Mouse (Mus musculus): ENCODE results near the gene Cyp2t4. TPM values are rescaled to one million over a fixed set of nuclear protein-coding genes. Genes with fewer than 3 reads are reported as not detected.

Gene Cyp2t4
- not detected in 2 replicates for polyA plus RNA-seq (2012; rRNA removed)
- polyA plus RNA-seq (2014; fragmentation: Nextera tagmentation; extraction: Ambion mirVana): not detected in 2 replicates

GRCm38 (mm10) chr7:27153205-27153764 is at the start of gene Cyp2t4:
Cyp2t4 (plus strand) TSS chr7:27153714.
- peak; percentile 33 for DNase-seq (ENCODE audit: low spot score)

GRCm38 (mm10) chr7:27104882-27105281 is 48.6 kb upstream of the Cyp2t4 start:
- no peak for TF ChIP-seq POLR2A (IDR thresholded peaks at IDR 0.05; ENCODE audit: borderline replicate concordance, extremely low read depth, insufficient read depth, insufficient read length)
- Histone ChIP-seq H3K36me3 (ENCODE audit: control insufficient read depth, insufficient read depth, low read length) (no peaks in the 10 kb centered on the region), H3K9ac (ENCODE audit: low read depth, low read length, severe bottlenecking) (no peak overlapping the region), H3K9me3 (ENCODE audit: control insufficient read depth, low read length) (no peaks in the 10 kb centered on the region), H3K27me3 (ENCODE audit: control insufficient read depth, insufficient read depth, low read length) (no peaks in the 10 kb centered on the region), H3K4me3 (replicated peaks; ENCODE audit: low read length) (no peak overlapping the region), H3K4me2 (replicated peaks; ENCODE audit: low read depth, low read length, severe bottlenecking) (0 out of 2 replicates have a peak overlapping the region, but pooled peaks have one; percentile 16), H3K27ac (replicated peaks; ENCODE audit: low read depth, low read length) (0 out of 2 replicates have a peak overlapping the region, but pooled peaks have one; percentile 43), H3K4me1 (ENCODE audit: control insufficient read depth, insufficient read depth, low read length) (no peaks in the 10 kb centered on the region)
- DNase-seq (ENCODE audit: low spot score): peak; percentile 38
- 13% methylated on average over 5 of the region's 5 CpGs for WGBS
- peak; percentile 41; the same call in 1 of the 2 replicates for ATAC-seq (ENCODE audit: low FRiP score, low read depth)

More at GRCm38 (mm10) chr7:27153205-27153764, at the start of gene Cyp2t4:
- Histone ChIP-seq H3K4me2 (replicated peaks; ENCODE audit: low read depth, low read length, severe bottlenecking) (no peak within 1 kb of the TSS), H3K27ac (replicated peaks; ENCODE audit: low read depth, low read length) (no peak within 1 kb of the TSS; the same call in 1 of the 2 replicates), H3K4me1 (ENCODE audit: control insufficient read depth, insufficient read depth, low read length) (peaks cover 5% of the 10 kb centered on the region; the same call in 1 of the 2 replicates), H3K36me3 (ENCODE audit: control insufficient read depth, insufficient read depth, low read length) (peaks cover 16% of the 10 kb centered on the region), H3K9me3 (ENCODE audit: control insufficient read depth, low read length) (no peaks in the 10 kb centered on the region), H3K9ac (ENCODE audit: low read depth, low read length, severe bottlenecking) (0 out of 2 replicates have a peak within 1 kb of the TSS, but pooled peaks have one; percentile 34), H3K27me3 (ENCODE audit: control insufficient read depth, insufficient read depth, low read length) (no peaks in the 10 kb centered on the region), H3K4me3 (replicated peaks; ENCODE audit: low read length) (no peak within 1 kb of the TSS)
- WGBS: 46% methylated on average over 10 of the region's 10 CpGs
- no peak for TF ChIP-seq POLR2A (IDR thresholded peaks at IDR 0.05; ENCODE audit: borderline replicate concordance, extremely low read depth, insufficient read depth, insufficient read length)
- no peak for ATAC-seq (ENCODE audit: low FRiP score, low read depth)

- ATAC-seq (ENCODE audit: low FRiP score, low read depth): no peak
- H3K36me3 ChIP-seq (ENCODE audit: control insufficient read depth, insufficient read depth, low read length): no peaks in the 10 kb centered on the region
These were observed 43.2 kb upstream of the Cyp2t4 start for GRCm38 (mm10) chr7:27110327-27110726.

GRCm38 (mm10) chr7:27111038-27111437 is 42.5 kb upstream of the Cyp2t4 start:
- no peak overlapping the region for H3K4me3 ChIP-seq (replicated peaks; ENCODE audit: low read length)
- no peak overlapping the region for H3K27ac ChIP-seq (replicated peaks; ENCODE audit: low read depth, low read length)
- ATAC-seq (ENCODE audit: low FRiP score, low read depth) (no peak), DNase-seq (ENCODE audit: low spot score) (peak; percentile 0)
- no peaks in the 10 kb centered on the region for H3K27me3 ChIP-seq (ENCODE audit: control insufficient read depth, insufficient read depth, low read length)
- H3K36me3 ChIP-seq (ENCODE audit: control insufficient read depth, insufficient read depth, low read length): no peaks in the 10 kb centered on the region
- no peak for TF ChIP-seq POLR2A (IDR thresholded peaks at IDR 0.05; ENCODE audit: borderline replicate concordance, extremely low read depth, insufficient read depth, insufficient read length)
- H3K9ac ChIP-seq (ENCODE audit: low read depth, low read length, severe bottlenecking): no peak overlapping the region
- WGBS: 100% methylated on average over 1 of the region's 1 CpGs
- H3K4me1 ChIP-seq (ENCODE audit: control insufficient read depth, insufficient read depth, low read length): no peaks in the 10 kb centered on the region
- H3K4me2 ChIP-seq (replicated peaks; ENCODE audit: low read depth, low read length, severe bottlenecking): no peak overlapping the region
- H3K9me3 ChIP-seq (ENCODE audit: control insufficient read depth, low read length): no peaks in the 10 kb centered on the region

More at GRCm38 (mm10) chr7:27110327-27110726, 43.2 kb upstream of the Cyp2t4 start:
- Histone ChIP-seq H3K9me3 (ENCODE audit: control insufficient read depth, low read length) (no peaks in the 10 kb centered on the region), H3K27ac (replicated peaks; ENCODE audit: low read depth, low read length) (no peak overlapping the region), H3K27me3 (ENCODE audit: control insufficient read depth, insufficient read depth, low read length) (no peaks in the 10 kb centered on the region), H3K9ac (ENCODE audit: low read depth, low read length, severe bottlenecking) (no peak overlapping the region), H3K4me1 (ENCODE audit: control insufficient read depth, insufficient read depth, low read length) (no peaks in the 10 kb centered on the region), H3K4me3 (replicated peaks; ENCODE audit: low read length) (no peak overlapping the region), H3K4me2 (replicated peaks; ENCODE audit: low read depth, low read length, severe bottlenecking) (no peak overlapping the region)
- peak; percentile 23 for DNase-seq (ENCODE audit: low spot score)
- TF ChIP-seq POLR2A (IDR thresholded peaks at IDR 0.05; ENCODE audit: borderline replicate concordance, extremely low read depth, insufficient read depth, insufficient read length): no peak

GRCm38 (mm10) chr7:27111987-27112386 is 41.5 kb upstream of the Cyp2t4 start:
- 70% methylated on average over 3 of the region's 3 CpGs for WGBS
- Histone ChIP-seq H3K27me3 (ENCODE audit: control insufficient read depth, insufficient read depth, low read length) (no peaks in the 10 kb centered on the region), H3K27ac (replicated peaks; ENCODE audit: low read depth, low read length) (no peak overlapping the region), H3K4me2 (replicated peaks; ENCODE audit: low read depth, low read length, severe bottlenecking) (no peak overlapping the region), H3K9ac (ENCODE audit: low read depth, low read length, severe bottlenecking) (no peak overlapping the region), H3K4me3 (replicated peaks; ENCODE audit: low read length) (no peak overlapping the region), H3K9me3 (ENCODE audit: control insufficient read depth, low read length) (no peaks in the 10 kb centered on the region), H3K4me1 (ENCODE audit: control insufficient read depth, insufficient read depth, low read length) (no peaks in the 10 kb centered on the region), H3K36me3 (ENCODE audit: control insufficient read depth, insufficient read depth, low read length) (no peaks in the 10 kb centered on the region)
- TF ChIP-seq POLR2A (IDR thresholded peaks at IDR 0.05; ENCODE audit: borderline replicate concordance, extremely low read depth, insufficient read depth, insufficient read length): no peak
- peak; percentile 1 for DNase-seq (ENCODE audit: low spot score)
- ATAC-seq (ENCODE audit: low FRiP score, low read depth): no peak
